Mouse (Mus musculus): ENCODE measurements around the gene Gm26566.

Gm26566 gene

GRCm38 (mm10) chr4:88721791-88722721 lies at the start of gene Gm26566, which contains the start of gene Klhl9:
TSS of gene Gm26566 (plus strand) at chr4:88721805.
TSS of gene Klhl9 (minus strand) at chr4:88722465.
- DNase-seq (ENCODE audit: low spot score), result peak; percentile 84

- no peak for DNase-seq (ENCODE audit: low spot score)
Measured at GRCm38 (mm10) chr4:88676824-88677223, 44.8 kb upstream of the Gm26566 start, which contains the start of gene Ifna16. TSS of gene Ifna16 (minus strand) at chr4:88676924.

GRCm38 (mm10) chr4:88680362-88680761 lies 41.2 kb upstream of the Gm26566 start:
- DNase-seq (ENCODE audit: low spot score), result peak; percentile 12

GRCm38 (mm10) chr4:88681353-88681752 lies 40.3 kb upstream of the Gm26566 start:
- DNase-seq (ENCODE audit: low spot score), result no peak

GRCm38 (mm10) chr4:88683812-88684211 lies 37.8 kb upstream of the Gm26566 start, which contains the start of gene Ifna2:
TSS of gene Ifna2 (minus strand) at chr4:88683912.
- DNase-seq (ENCODE audit: low spot score), result no peak

- no peak for DNase-seq (ENCODE audit: low spot score)
Measured at GRCm38 (mm10) chr4:88691259-88691658, 30.3 kb upstream of the Gm26566 start, which contains the start of gene Ifnab. TSS of gene Ifnab (minus strand) at chr4:88691359.

- no peak for DNase-seq (ENCODE audit: low spot score)
Measured at GRCm38 (mm10) chr4:88692537-88692936, 29.1 kb upstream of the Gm26566 start.

GRCm38 (mm10) chr4:88693392-88693791 lies 28.2 kb upstream of the Gm26566 start:
- DNase-seq (ENCODE audit: low spot score), result no peak

GRCm38 (mm10) chr4:88696237-88696884 lies 25.2 kb upstream of the Gm26566 start:
- DNase-seq (ENCODE audit: low spot score), result peak; percentile 44

GRCm38 (mm10) chr4:88697108-88697507 lies 24.5 kb upstream of the Gm26566 start:
- no peak for DNase-seq (ENCODE audit: low spot score)

- no peak for DNase-seq (ENCODE audit: low spot score)
Measured at GRCm38 (mm10) chr4:88697753-88698152, 23.9 kb upstream of the Gm26566 start.

GRCm38 (mm10) chr4:88698781-88699180 lies 22.8 kb upstream of the Gm26566 start:
- no peak for DNase-seq (ENCODE audit: low spot score)

- DNase-seq (ENCODE audit: low spot score), result no peak
Measured at GRCm38 (mm10) chr4:88699301-88699700, 22.3 kb upstream of the Gm26566 start.

- DNase-seq (ENCODE audit: low spot score), result no peak
Measured at GRCm38 (mm10) chr4:88705924-88706323, 15.7 kb upstream of the Gm26566 start.

- DNase-seq (ENCODE audit: low spot score), result no peak
Measured at GRCm38 (mm10) chr4:88707128-88707826, 14.3 kb upstream of the Gm26566 start.

- DNase-seq (ENCODE audit: low spot score), result no peak
Measured at GRCm38 (mm10) chr4:88714281-88714680, 7.3 kb upstream of the Gm26566 start.

- DNase-seq (ENCODE audit: low spot score), result no peak
Measured at GRCm38 (mm10) chr4:88715059-88715458, 6.5 kb upstream of the Gm26566 start.

GRCm38 (mm10) chr4:88718715-88719114 lies 2.9 kb upstream of the Gm26566 start:
- DNase-seq (ENCODE audit: low spot score), result no peak

- DNase-seq (ENCODE audit: low spot score), result no peak
Measured at GRCm38 (mm10) chr4:88723497-88724090, 2.0 kb downstream of the Gm26566 start.

GRCm38 (mm10) chr4:88726727-88727126 lies 5.1 kb downstream of the Gm26566 start:
- DNase-seq (ENCODE audit: low spot score), result no peak

GRCm38 (mm10) chr4:88727324-88727723 lies 5.7 kb downstream of the Gm26566 start:
- no peak for DNase-seq (ENCODE audit: low spot score)

GRCm38 (mm10) chr4:88738480-88738879 lies 16.9 kb downstream of the Gm26566 start:
- peak; percentile 59 for DNase-seq (ENCODE audit: low spot score)
